Mouse (Mus musculus) stomach, postnatal 0 days (tissue): ENCODE results near the gene Gli1.

Source experiments
- CTCF ChIP-seq: IDR thresholded peaks from 2 replicates; pipeline ENCODE4 v1.5.1; 2016; ENCODE audit warnings: antibody characterized with exemption, low read depth, mild to moderate bottlenecking, moderate library complexity
- EP300 ChIP-seq: optimal IDR thresholded peaks from 2 replicates; pipeline ENCODE3; 2016; ENCODE audit warnings: antibody characterized with exemption

DNA sequence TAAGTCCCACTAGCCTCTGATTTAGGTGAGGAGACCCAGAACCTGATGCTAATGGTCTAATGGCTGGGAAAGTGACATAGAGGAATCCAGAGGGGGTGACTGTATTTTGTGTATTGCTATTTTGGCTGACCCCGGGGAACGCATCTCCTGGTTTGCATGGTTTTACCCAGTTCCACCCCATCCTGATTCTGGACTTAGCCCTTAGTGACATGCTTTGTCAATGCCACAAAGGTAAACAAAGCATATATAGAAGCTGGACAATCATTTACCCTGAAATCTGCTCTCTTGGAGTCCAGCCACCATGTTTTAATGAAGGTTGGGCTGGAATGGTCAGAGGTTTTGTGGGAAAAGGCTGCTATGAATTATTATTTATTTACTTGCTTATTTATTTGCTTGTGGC is 26.5 kb upstream of the Gli1 start:
- TF ChIP-seq EP300 (no peak), CTCF (no peak)
